Mouse (Mus musculus) testis, adult 2 months (tissue): Measurements from ENCODE around the gene Stox2.

Source experiments
- CTCF ChIP-seq: fragments of 200-500 bp; IDR thresholded peaks from 2 replicates; pipeline ENCODE4 v1.5.1; 2012; ENCODE audit warnings: low read depth, mild to moderate bottlenecking, inconsistent platforms, low read length, moderate library complexity; ENCODE audit not compliant: control insufficient read depth, insufficient read depth, insufficient replicate concordance
- POLR2A ChIP-seq: fragments of 200-500 bp; IDR thresholded peaks from 2 replicates; pipeline ENCODE4 v1.6.1; 2012; ENCODE audit warnings: low read depth, mild to moderate bottlenecking, inconsistent platforms, low read length, moderate library complexity; ENCODE audit not compliant: control insufficient read depth

DNA sequence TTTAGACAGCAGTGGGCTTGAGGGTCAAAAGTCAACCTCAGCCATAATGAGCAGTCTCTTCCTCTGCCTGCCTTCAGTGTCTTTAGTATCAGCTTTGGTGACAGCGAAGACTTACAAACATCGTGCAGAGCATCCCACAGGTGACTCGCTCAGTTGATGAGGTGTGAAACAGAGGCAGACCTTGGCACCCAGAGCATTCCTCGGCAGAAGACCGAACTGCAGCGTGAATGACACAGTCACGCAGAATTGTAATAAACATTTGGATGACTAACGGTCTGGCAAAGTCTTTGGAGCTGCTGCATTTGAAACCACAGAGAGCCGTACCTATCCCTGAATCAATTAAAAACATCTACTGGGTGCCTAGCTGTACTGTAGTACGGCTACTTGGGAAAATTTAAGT is 225.0 kb downstream of the Stox2 start:
- TF ChIP-seq CTCF (no peak), POLR2A (no peak)
